ENCODE assay signal across 24 mouse cellular contexts in the genomic region with DNA sequence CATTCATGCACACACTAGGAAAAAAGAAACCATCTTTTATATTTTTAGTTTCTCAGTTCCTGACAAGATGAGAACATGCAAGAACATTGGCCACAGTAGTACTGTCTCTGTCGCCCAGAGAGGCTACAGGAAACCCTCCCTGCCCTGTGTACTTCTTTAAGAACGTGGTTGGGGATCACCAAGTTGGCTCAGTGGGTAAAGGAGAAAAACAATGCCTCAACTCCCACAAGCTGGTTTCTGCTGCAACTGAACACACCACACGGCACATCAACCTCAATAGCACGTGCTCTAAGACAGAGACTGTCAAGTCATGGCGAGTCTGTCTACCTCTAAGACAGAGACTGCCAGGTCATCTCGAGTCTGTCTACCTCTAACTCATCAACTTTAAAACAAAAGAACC.
DNase-seq lines count a peak whose midpoint lies in the region; ATAC-seq and TF ChIP-seq lines count a peak whose summit lies in the region.
"Had no signal": no experiment of that assay in that cellular context is flagged by ENCODE, and none has a peak within 500 bp of the region (broad histone marks: within the 10 kb centered on the region; RNA-seq: fewer than 3 reads in every experiment).

No protein-coding gene starts in this region.

- no peak overlapping the region for H3K4me3 ChIP-seq in heart, adult 2 months
- no peak overlapping the region for H3K4me3 ChIP-seq in kidney, embryonic 15.5 days (replicated peaks)
- H3K4me3 ChIP-seq: embryonic facial prominence, embryonic 15.5 days; forebrain, embryonic 15.5 days; heart, embryonic 13.5 days; hindbrain, embryonic 13.5 days; limb, embryonic 10.5 days; midbrain, embryonic 13.5 days; neural tube, embryonic 13.5 days had no signal

- peaks cover 6% of the 10 kb centered on the region for H3K36me3 ChIP-seq in heart, adult 2 months (ENCODE audit: control insufficient read depth, insufficient read depth, low read length)
- no peaks in the 10 kb centered on the region for H3K36me3 ChIP-seq in kidney, embryonic 15.5 days
- H3K36me3 ChIP-seq: embryonic facial prominence, embryonic 15.5 days; forebrain, embryonic 15.5 days; heart, embryonic 13.5 days; hindbrain, embryonic 13.5 days; limb, embryonic 10.5 days; midbrain, embryonic 13.5 days; neural tube, embryonic 13.5 days had no signal

- H3K27ac ChIP-seq in heart, adult 2 months, result no peak overlapping the region
- H3K27ac ChIP-seq in kidney, embryonic 15.5 days, result no peak overlapping the region
- H3K27ac ChIP-seq: embryonic facial prominence, embryonic 15.5 days; forebrain, embryonic 15.5 days; heart, embryonic 13.5 days; hindbrain, embryonic 13.5 days; limb, embryonic 10.5 days; midbrain, embryonic 13.5 days; neural tube, embryonic 13.5 days had no signal

- no peak overlapping the region for H3K4me2 ChIP-seq in kidney, embryonic 15.5 days
- H3K4me2 ChIP-seq: embryonic facial prominence, embryonic 15.5 days; forebrain, embryonic 15.5 days; heart, embryonic 13.5 days; hindbrain, embryonic 13.5 days; midbrain, embryonic 13.5 days; neural tube, embryonic 13.5 days had no signal

- H3K4me1 ChIP-seq in heart, adult 2 months (ENCODE audit: control insufficient read depth, insufficient read depth, low read length), result peaks cover 41% of the 10 kb centered on the region
- H3K4me1 ChIP-seq in kidney, embryonic 15.5 days, result peaks cover 23% of the 10 kb centered on the region

- no peak for TF ChIP-seq EP300 in heart, adult 2 months (IDR thresholded peaks at IDR 0.05; ENCODE audit: insufficient read depth, low read depth, low read length)

- peak; percentile 44 for ATAC-seq in common myeloid progenitor, adult 5-6 weeks (replicated peaks; ENCODE audit: low read depth, poor library complexity, severe bottlenecking)
- ATAC-seq in megakaryocyte progenitor cell, adult 5-6 weeks (replicated peaks; ENCODE audit: poor library complexity), result peak; percentile 32
- no peak for ATAC-seq in kidney, embryonic 15.5 days (replicated peaks; ENCODE audit: low FRiP score)
- ATAC-seq: forebrain, embryonic 15.5 days; midbrain, embryonic 13.5 days had no signal

- intact Hi-C loops in heart, adult 2 months (cut with DNase I), result no loop called here

- peak; percentile 59 for DNase-seq in thymus, postnatal 0 days (ENCODE audit: low spot score)
- DNase-seq in thymus, postnatal 10 days (ENCODE audit: low spot score in 2 of 2), result no peak
- peak; percentile 19 for DNase-seq in thymus, postnatal 25 days
- DNase-seq in layer of hippocampus, adult 8-10 months (ENCODE audit: low spot score in 2 of 2), result no peak
- no peak for DNase-seq in heart, adult 2 months
- DNase-seq: adrenal gland, postnatal 25 days; cerebellum, adult 9-10 months; gastrocnemius, postnatal 14 days; heart, adult 18-20 months; heart, postnatal 14 days; kidney, adult 2 months; kidney, postnatal 10 days; lung, adult 18-20 months; lung, postnatal 10 days had no signal

- no peak overlapping the region for H3K9ac ChIP-seq in heart, adult 2 months (ENCODE audit: low read depth, low read length)
- H3K9ac ChIP-seq in kidney, embryonic 15.5 days, result no peak overlapping the region
- H3K9ac ChIP-seq: embryonic facial prominence, embryonic 15.5 days; forebrain, embryonic 15.5 days; heart, embryonic 13.5 days; hindbrain, embryonic 13.5 days; midbrain, embryonic 13.5 days; neural tube, embryonic 13.5 days had no signal

- no peak for TF ChIP-seq CTCF in heart, adult 2 months (IDR thresholded peaks at IDR 0.05)

- H3K9me3 ChIP-seq in kidney, embryonic 15.5 days (replicated peaks), result no peaks in the 10 kb centered on the region
- H3K9me3 ChIP-seq: embryonic facial prominence, embryonic 15.5 days; forebrain, embryonic 15.5 days; heart, embryonic 13.5 days; hindbrain, embryonic 13.5 days; limb, embryonic 10.5 days; midbrain, embryonic 13.5 days; neural tube, embryonic 13.5 days had no signal

- WGBS in heart, adult 2 months, result 65% methylated on average over 6 of the region's 6 CpGs
- whole genome bisulfite sequencing in kidney, embryonic 15.5 days, result 91% methylated on average over 6 of the region's 6 CpGs

- peaks cover 19% of the 10 kb centered on the region for H3K79me2 ChIP-seq in heart, adult 2 months (replicated peaks; ENCODE audit: control insufficient read depth, insufficient read depth, low read length)

- no peaks in the 10 kb centered on the region for H3K27me3 ChIP-seq in heart, adult 2 months (ENCODE audit: control insufficient read depth, insufficient read depth, low read length)
- no peaks in the 10 kb centered on the region for H3K27me3 ChIP-seq in kidney, embryonic 15.5 days
- H3K27me3 ChIP-seq: embryonic facial prominence, embryonic 15.5 days; forebrain, embryonic 15.5 days; heart, embryonic 13.5 days; hindbrain, embryonic 13.5 days; midbrain, embryonic 13.5 days; neural tube, embryonic 13.5 days had no signal

- TF ChIP-seq POLR2A in heart, adult 2 months (IDR thresholded peaks at IDR 0.05; ENCODE audit: insufficient read depth, low read depth, low read length), result no peak

Comparison
In these comparisons a context has a peak if more than half of its experiments do, and no peak if none do; other contexts are left out.
1. DNase-seq: peak in thymus, postnatal 0 days (single experiment) and thymus, postnatal 25 days (single experiment); none in thymus, postnatal 10 days (0 of 2), layer of hippocampus, adult 8-10 months (0 of 2) and heart, adult 2 months (0 of 2).